Mouse (Mus musculus) midbrain, embryonic 14.5 days (tissue): Measurements from ENCODE around the gene Pramel7. TPM values are rescaled to one million over a fixed set of nuclear protein-coding genes. Genes with fewer than 3 reads are reported as not detected.

Experiments used
- ATAC-seq: fragments of 200-750 bp; cut with Nextera tagmentation; 2 replicates; pipeline ENCODE4 v1.8.0; 2017; ENCODE audit warnings: moderate number of reproducible peaks, moderate library complexity; ENCODE audit not compliant: low FRiP score, low TSS enrichment
- DNase-seq: peaks from one replicate; pipeline ENCODE4 v3.0.0-alpha.2; 2015
- H3K27ac ChIP-seq: fragments of 300-500 bp; sonication (generic); replicated peaks from 2 replicates; pipeline ENCODE4 v1.5.1; 2014; ENCODE audit warnings: mild to moderate bottlenecking, low read depth, low read length, moderate library complexity
- H3K27me3 ChIP-seq: fragments of 300-500 bp; sonication (generic); 2 replicates; pipeline ENCODE4 v1.6.1; 2014; ENCODE audit warnings: low read length, control low read depth, mixed read lengths; ENCODE audit not compliant: control insufficient read depth, insufficient read depth
- H3K36me3 ChIP-seq: fragments of 300-500 bp; sonication (generic); 2 replicates; pipeline ENCODE4 v1.6.1; 2014; ENCODE audit warnings: low read length, control low read depth; ENCODE audit not compliant: control insufficient read depth, insufficient read depth
- H3K4me1 ChIP-seq: fragments of 300-500 bp; sonication (generic); 2 replicates; pipeline ENCODE4 v1.6.1; 2014; ENCODE audit warnings: mild to moderate bottlenecking, antibody characterized with exemption, low read length, control low read depth; ENCODE audit not compliant: control insufficient read depth, insufficient read depth
- H3K4me2 ChIP-seq: fragments of 300-500 bp; sonication (generic); 2 replicates; pipeline ENCODE4 v1.6.1; 2014; ENCODE audit warnings: mild to moderate bottlenecking, low read length, moderate library complexity
- H3K4me3 ChIP-seq: fragments of 300-500 bp; sonication (generic); replicated peaks from 2 replicates; pipeline ENCODE4 v1.5.1; 2014; ENCODE audit warnings: low read depth, low read length
- H3K9ac ChIP-seq: fragments of 300-500 bp; sonication (generic); replicated peaks from 2 replicates; pipeline ENCODE4 v1.6.1; 2014; ENCODE audit warnings: mild to moderate bottlenecking, low read length, moderate library complexity
- H3K9me3 ChIP-seq: fragments of 300-500 bp; sonication (generic); 2 replicates; pipeline ENCODE4 v1.6.1; 2016; ENCODE audit warnings: low read length, control low read depth, mixed read lengths; ENCODE audit not compliant: control insufficient read depth
- WGBS: fragments of 180-500 bp; shearing (Covaris S2); extraction: QIAGEN DNeasy Blood & Tissue Kit; methylation state at CpG from one replicate; pipeline ENCODE4 v1.1.7; 2014; 5-methylcytosine and 5-hydroxymethylcytosine counted together
- polyA plus RNA-seq: library from polyadenylated mRNA; unstranded; fragments of >200 nt; fragmentation: Nextera tagmentation; extraction: Ambion mirVana; gene quantifications from 2 replicates; pipeline ENCODE4 v1.2.1, GENCODE M21; 2014

Pramel7 gene
- polyA plus RNA-seq, 1 experiment from 2014 or later, result not detected

- no peaks in the 10 kb centered on the region for H3K9me3 ChIP-seq
- DNase-seq (no peak), ATAC-seq (no peak)
- H3K4me3 ChIP-seq, result no peak within 1 kb of the TSS
- no peak within 1 kb of the TSS for H3K27ac ChIP-seq
- H3K4me1 ChIP-seq, result no peaks in the 10 kb centered on the region
- no peaks in the 10 kb centered on the region for H3K27me3 ChIP-seq
- no peak within 1 kb of the TSS for H3K4me2 ChIP-seq
- no peaks in the 10 kb centered on the region for H3K36me3 ChIP-seq
- no peak within 1 kb of the TSS for H3K9ac ChIP-seq
- WGBS, result 87% methylated on average over 6 of the region's 6 CpGs
Observed at GRCm38 (mm10) chr2:87506265-87506664, 9.4 kb upstream of the Pramel7 start, which contains the start of gene Pramel6. Pramel6 (plus strand) TSS chr2:87506565.

GRCm38 (mm10) chr2:87482276-87482675 lies 14.6 kb downstream of the Pramel7 start:
- 76% methylated on average over 2 of the region's 2 CpGs for WGBS
- no peaks in the 10 kb centered on the region for H3K4me1 ChIP-seq
- H3K4me3 ChIP-seq, result no peak overlapping the region
- ATAC-seq (no peak), DNase-seq (no peak)
- H3K36me3 ChIP-seq, result no peaks in the 10 kb centered on the region
- H3K9me3 ChIP-seq, result no peaks in the 10 kb centered on the region
- no peaks in the 10 kb centered on the region for H3K27me3 ChIP-seq
- H3K27ac ChIP-seq, result no peak overlapping the region
- no peak overlapping the region for H3K4me2 ChIP-seq
- H3K9ac ChIP-seq, result no peak overlapping the region

- Histone ChIP-seq H3K27me3 (no peaks in the 10 kb centered on the region), H3K36me3 (no peaks in the 10 kb centered on the region), H3K4me2 (no peak overlapping the region), H3K27ac (no peak overlapping the region), H3K4me1 (no peaks in the 10 kb centered on the region), H3K9me3 (no peaks in the 10 kb centered on the region), H3K9ac (no peak overlapping the region), H3K4me3 (no peak overlapping the region)
- DNase-seq (no peak), ATAC-seq (no peak)
- WGBS, result 84% methylated on average over 4 of the region's 4 CpGs
Observed at GRCm38 (mm10) chr2:87481158-87481557, 15.7 kb downstream of the Pramel7 start.

GRCm38 (mm10) chr2:87480207-87480606 lies 16.7 kb downstream of the Pramel7 start:
- H3K27me3 ChIP-seq, result no peaks in the 10 kb centered on the region

GRCm38 (mm10) chr2:87461769-87462168 lies 35.1 kb downstream of the Pramel7 start:
- H3K27ac ChIP-seq, result no peak overlapping the region
- 94% methylated on average over 4 of the region's 4 CpGs for WGBS
- no peak overlapping the region for H3K9ac ChIP-seq
- no peak overlapping the region for H3K4me3 ChIP-seq
- ATAC-seq (no peak), DNase-seq (no peak)
- no peaks in the 10 kb centered on the region for H3K36me3 ChIP-seq
- no peak overlapping the region for H3K4me2 ChIP-seq
- H3K4me1 ChIP-seq, result no peaks in the 10 kb centered on the region
- H3K27me3 ChIP-seq, result no peaks in the 10 kb centered on the region
- H3K9me3 ChIP-seq, result no peaks in the 10 kb centered on the region

More at GRCm38 (mm10) chr2:87480207-87480606, 16.7 kb downstream of the Pramel7 start:
- Histone ChIP-seq H3K4me3 (no peak overlapping the region), H3K27ac (no peak overlapping the region), H3K9me3 (no peaks in the 10 kb centered on the region), H3K4me2 (no peak overlapping the region), H3K9ac (no peak overlapping the region), H3K36me3 (no peaks in the 10 kb centered on the region), H3K4me1 (no peaks in the 10 kb centered on the region)
- ATAC-seq, result no peak
- peak; percentile 1 for DNase-seq

GRCm38 (mm10) chr2:87453662-87454061 lies 43.2 kb downstream of the Pramel7 start, which contains the start of gene Olfr1126:
Olfr1126 (plus strand) TSS chr2:87453962.
- no peak for DNase-seq
- Histone ChIP-seq H3K4me3 (no peak within 1 kb of the TSS), H3K4me1 (no peaks in the 10 kb centered on the region), H3K9ac (no peak within 1 kb of the TSS), H3K27ac (no peak within 1 kb of the TSS), H3K36me3 (no peaks in the 10 kb centered on the region), H3K9me3 (no peaks in the 10 kb centered on the region), H3K27me3 (no peaks in the 10 kb centered on the region), H3K4me2 (no peak within 1 kb of the TSS)
- ATAC-seq, result no peak

Other genes with a start within 250 kb of the Pramel7 start
- not detected in 2 replicates for gene Olfr1115, start 249.1 kb downstream of the Pramel7 start, polyA plus RNA-seq
- not detected in 2 replicates for gene Olfr1116, start 229.6 kb downstream of the Pramel7 start, polyA plus RNA-seq
- gene Olfr1118, start 189.5 kb downstream of the Pramel7 start, polyA plus RNA-seq, result not detected in 2 replicates
- gene Olfr1120, start 142.3 kb downstream of the Pramel7 start, polyA plus RNA-seq, result not detected in 2 replicates
- gene Olfr1121, start 127.2 kb downstream of the Pramel7 start, polyA plus RNA-seq, result not detected in 2 replicates
- gene Olfr1122, start 111.2 kb downstream of the Pramel7 start, polyA plus RNA-seq, result not detected in 2 replicates
- not detected in 2 replicates for gene Olfr1123, start 80.5 kb downstream of the Pramel7 start, polyA plus RNA-seq
- not detected in 2 replicates for gene Olfr1124, start 66.8 kb downstream of the Pramel7 start, polyA plus RNA-seq
- gene Olfr1126, start 43.1 kb downstream of the Pramel7 start, polyA plus RNA-seq, result not detected in 2 replicates
- gene Pramel6, start 9.5 kb upstream of the Pramel7 start, polyA plus RNA-seq, result not detected in 2 replicates
- not detected in 2 replicates for gene Olfr153, start 34.7 kb upstream of the Pramel7 start, polyA plus RNA-seq
- not detected in 2 replicates for gene Olfr1128, start 48.4 kb upstream of the Pramel7 start, polyA plus RNA-seq
- gene Olfr1129, start 76.8 kb upstream of the Pramel7 start, polyA plus RNA-seq, result not detected in 2 replicates
- gene Olfr1130, start 109.1 kb upstream of the Pramel7 start, polyA plus RNA-seq, result not detected in 2 replicates
- not detected in 2 replicates for gene Olfr1131, start 130.0 kb upstream of the Pramel7 start, polyA plus RNA-seq
- not detected in 2 replicates for gene Olfr1132, start 140.4 kb upstream of the Pramel7 start, polyA plus RNA-seq
- not detected in 2 replicates for gene Olfr1133, start 150.3 kb upstream of the Pramel7 start, polyA plus RNA-seq
- not detected in 2 replicates for gene Olfr1134, start 161.4 kb upstream of the Pramel7 start, polyA plus RNA-seq
- gene Olfr1135, start 176.6 kb upstream of the Pramel7 start, polyA plus RNA-seq, result not detected in 2 replicates
- not detected in 2 replicates for gene Olfr1136, start 196.9 kb upstream of the Pramel7 start, polyA plus RNA-seq
- gene Olfr1137, start 216.1 kb upstream of the Pramel7 start, polyA plus RNA-seq, result not detected in 2 replicates
- not detected in 2 replicates for gene Olfr1138, start 242.9 kb upstream of the Pramel7 start, polyA plus RNA-seq
- gene Olfr1140, start 246.7 kb upstream of the Pramel7 start, polyA plus RNA-seq, result not detected in 2 replicates